Comparison of ENCODE assay signal across 8 mouse cellular contexts in the genomic region with DNA sequence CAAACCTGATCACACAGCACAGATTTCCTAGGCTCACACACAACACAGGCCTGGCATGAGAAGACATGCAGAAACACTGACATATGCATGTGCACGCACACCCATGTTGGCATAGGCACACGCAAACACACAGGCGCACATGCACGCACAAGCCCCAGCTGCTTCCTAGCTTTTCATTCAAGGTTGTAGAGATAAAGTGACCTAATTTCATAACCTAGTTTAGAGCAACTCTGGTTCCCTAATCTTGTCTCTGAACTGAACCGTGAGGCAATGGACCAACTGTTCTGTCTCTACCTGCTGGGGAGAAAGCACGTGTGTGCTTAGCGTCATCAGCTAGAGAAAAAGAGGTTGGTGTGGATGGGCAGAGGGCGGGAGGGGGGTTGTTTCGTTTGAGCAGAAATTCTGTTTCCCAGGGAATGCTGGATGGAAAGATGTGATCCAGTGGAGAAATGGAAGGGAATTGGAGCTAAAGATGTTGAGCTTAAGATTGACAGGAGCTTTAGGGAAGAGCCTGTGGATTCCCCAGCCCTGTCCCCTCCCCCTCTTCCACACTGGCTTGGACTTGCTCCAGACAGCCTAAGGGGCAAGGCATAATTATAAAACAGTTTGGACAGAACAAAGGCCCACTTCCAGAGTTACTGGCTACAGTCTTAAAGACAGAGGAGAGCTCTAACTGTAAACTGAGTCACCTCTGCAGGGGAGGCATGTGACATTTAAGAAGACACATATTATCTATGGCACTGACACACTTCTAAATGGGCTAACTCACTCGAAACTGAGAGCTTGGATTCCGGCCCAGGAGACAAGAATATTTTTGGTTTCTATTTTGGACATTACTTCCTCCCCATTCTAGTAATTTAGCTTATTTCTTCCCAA.
DNase-seq lines count a peak whose midpoint lies in the region; ATAC-seq lines count a peak whose summit lies in the region.

No protein-coding gene starts in this region.

- H3K4me1 ChIP-seq in lung, embryonic 15.5 days: peaks cover 12% of the 10 kb centered on the region
- H3K4me1 ChIP-seq in forebrain, embryonic 16.5 days (replicated peaks; ENCODE audit: control insufficient read depth, insufficient read depth, low read length): peaks cover 12% of the 10 kb centered on the region

- DNase-seq in adrenal gland, adult 2 months: peak; percentile 54
- no peak for DNase-seq in adrenal gland, postnatal 4 days (ENCODE audit: low spot score in 2 of 2)
- no peak for DNase-seq in lung, postnatal 25 days (ENCODE audit: low spot score)
- DNase-seq in left cerebral cortex, postnatal 4 days: peak; percentile 44
- no peak for DNase-seq in thymus, postnatal 4 days
- no peak for DNase-seq in spleen, postnatal 14 days (ENCODE audit: low spot score in 2 of 2)

- H3K27me3 ChIP-seq in lung, embryonic 15.5 days: no peaks in the 10 kb centered on the region
- no peaks in the 10 kb centered on the region for H3K27me3 ChIP-seq in forebrain, embryonic 16.5 days (replicated peaks; ENCODE audit: control insufficient read depth, insufficient read depth, low read length)

- intact Hi-C loops in left cerebral cortex, postnatal 4 days (cut with DNase I): no loop called here

- ATAC-seq in lung, embryonic 15.5 days (ENCODE audit: borderline replicate concordance, extremely low read depth, low FRiP score, low TSS enrichment): peak; percentile 39; the same call in 1 of the 2 replicates
- ATAC-seq in forebrain, embryonic 16.5 days: peak; percentile 84

- H3K9ac ChIP-seq in lung, embryonic 15.5 days: no peak overlapping the region
- H3K9ac ChIP-seq in forebrain, embryonic 16.5 days (replicated peaks; ENCODE audit: low read depth, low read length): no peak overlapping the region

- H3K4me3 ChIP-seq in lung, embryonic 15.5 days: no peak overlapping the region
- H3K4me3 ChIP-seq in forebrain, embryonic 16.5 days (replicated peaks; ENCODE audit: low read length): no peak overlapping the region

- H3K27ac ChIP-seq in lung, embryonic 15.5 days: 0 out of 2 replicates have a peak overlapping the region, but pooled peaks have one; percentile 19
- peak overlapping the region; percentile 63 for H3K27ac ChIP-seq in forebrain, embryonic 16.5 days (ENCODE audit: low read length)

- 69% methylated on average over 11 of the region's 11 CpGs for WGBS in lung, embryonic 15.5 days
- 62% methylated on average over 11 of the region's 11 CpGs for WGBS in forebrain, embryonic 16.5 days

- H3K4me2 ChIP-seq in lung, embryonic 15.5 days: no peak overlapping the region
- no peak overlapping the region for H3K4me2 ChIP-seq in forebrain, embryonic 16.5 days (ENCODE audit: low read length)

- no peaks in the 10 kb centered on the region for H3K36me3 ChIP-seq in lung, embryonic 15.5 days
- no peaks in the 10 kb centered on the region for H3K36me3 ChIP-seq in forebrain, embryonic 16.5 days (ENCODE audit: control insufficient read depth, insufficient read depth)

- no peaks in the 10 kb centered on the region for H3K9me3 ChIP-seq in lung, embryonic 15.5 days
- H3K9me3 ChIP-seq in forebrain, embryonic 16.5 days (ENCODE audit: control insufficient read depth, low read length): no peaks in the 10 kb centered on the region

Comparison
In these comparisons a context has a peak if more than half of its experiments do, and no peak if none do; other contexts are left out.
1. DNase-seq: peak in adrenal gland, adult 2 months (single experiment) and left cerebral cortex, postnatal 4 days (single experiment); none in adrenal gland, postnatal 4 days (0 of 2), lung, postnatal 25 days (single experiment), thymus, postnatal 4 days (single experiment) and spleen, postnatal 14 days (0 of 2).